Mouse (Mus musculus) liver, embryonic 12.5 days (tissue): Measurements from ENCODE around the gene Arih1. TPM values are rescaled to one million over a fixed set of nuclear protein-coding genes. Genes with fewer than 3 reads are reported as not detected.

Experiments
- ATAC-seq: fragments of 200-750 bp; cut with Nextera tagmentation; 2 replicates; pipeline ENCODE4 v1.8.0; 2017; ENCODE audit warnings: moderate number of reproducible peaks, mild to moderate bottlenecking, moderate library complexity
- H3K27ac ChIP-seq: fragments of 300-500 bp; sonication (generic); 2 replicates; pipeline ENCODE4 v1.5.1; 2016; ENCODE audit warnings: mild to moderate bottlenecking
- H3K27me3 ChIP-seq: fragments of 300-500 bp; sonication (generic); replicated peaks from 2 replicates; pipeline ENCODE4 v1.6.1; 2016; ENCODE audit warnings: mild to moderate bottlenecking, moderate library complexity
- H3K36me3 ChIP-seq: fragments of 300-500 bp; sonication (generic); 2 replicates; pipeline ENCODE4 v1.6.1; 2016; ENCODE audit warnings: mild to moderate bottlenecking, moderate library complexity
- H3K4me1 ChIP-seq: fragments of 300-500 bp; sonication (generic); 2 replicates; pipeline ENCODE4 v1.6.1; 2016
- H3K4me2 ChIP-seq: fragments of 300-500 bp; sonication (generic); 2 replicates; pipeline ENCODE4 v1.6.1; 2016; ENCODE audit warnings: mild to moderate bottlenecking, moderate library complexity
- H3K4me3 ChIP-seq: fragments of 300-500 bp; sonication (generic); 2 replicates; pipeline ENCODE4 v1.5.1; 2016; ENCODE audit warnings: mild to moderate bottlenecking, moderate library complexity
- H3K9ac ChIP-seq: fragments of 300-500 bp; sonication (generic); 2 replicates; pipeline ENCODE4 v1.6.1; 2016; ENCODE audit warnings: mild to moderate bottlenecking, moderate library complexity
- H3K9me3 ChIP-seq: fragments of 300-500 bp; sonication (generic); replicated peaks from 2 replicates; pipeline ENCODE4 v1.6.1; 2016; ENCODE audit warnings: mild to moderate bottlenecking, moderate library complexity
- WGBS: fragments of 180-500 bp; shearing (Covaris S2); methylation state at CpG from one replicate; pipeline ENCODE4 v1.1.7; 2016; ENCODE audit not compliant: insufficient replicate concordance; 5-methylcytosine and 5-hydroxymethylcytosine counted together
- polyA plus RNA-seq: library from polyadenylated mRNA; unstranded; fragments of >200 nt; fragmentation: Nextera tagmentation; extraction: Ambion mirVana; gene quantifications from 2 replicates; pipeline ENCODE4 v1.2.1, GENCODE M21; 2016

Gene Arih1
- polyA plus RNA-seq, 1 experiment from 2014 or later, result 15.9 TPM

- H3K27me3 ChIP-seq, result no peaks in the 10 kb centered on the region
- H3K4me2 ChIP-seq, result no peak overlapping the region
- no peak overlapping the region for H3K4me3 ChIP-seq
- no peak overlapping the region for H3K9ac ChIP-seq
- no peaks in the 10 kb centered on the region for H3K4me1 ChIP-seq
- no peak for ATAC-seq
- H3K27ac ChIP-seq, result no peak overlapping the region
- H3K36me3 ChIP-seq, result no peaks in the 10 kb centered on the region
- WGBS, result 37% methylated on average over 1 of the region's 1 CpGs
- no peaks in the 10 kb centered on the region for H3K9me3 ChIP-seq
Measured at GRCm38 (mm10) chr9:59508146-59508545, 21.7 kb upstream of the Arih1 start.

DNA sequence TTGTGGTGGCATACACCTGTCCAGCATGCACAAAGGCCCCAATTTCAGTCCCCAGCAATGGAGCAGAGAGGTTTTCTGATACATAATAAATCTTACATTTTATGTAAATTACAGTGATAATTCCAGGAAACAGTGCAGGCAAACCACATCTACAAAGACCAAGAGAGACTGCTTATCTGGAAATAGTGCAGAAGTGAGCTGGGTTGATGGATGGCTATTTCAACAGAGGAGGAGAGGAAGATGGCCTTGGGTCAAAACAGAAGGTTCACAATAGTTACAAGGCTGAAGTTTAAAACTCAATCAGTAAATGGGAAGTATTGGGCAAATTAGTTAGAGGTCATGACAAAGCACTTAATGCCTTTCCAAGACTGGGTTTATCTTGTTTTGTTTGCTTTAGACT, 913 bp upstream of the Arih1 start:
- Histone ChIP-seq H3K36me3 (no peaks in the 10 kb centered on the region), H3K27ac (peak overlapping the region; percentile 99), H3K4me3 (peak overlapping the region; percentile 99), H3K9ac (peak overlapping the region; percentile 92), H3K9me3 (no peaks in the 10 kb centered on the region), H3K4me2 (peak overlapping the region; percentile 79), H3K4me1 (peaks cover 28% of the 10 kb centered on the region), H3K27me3 (no peaks in the 10 kb centered on the region)
- no peak for ATAC-seq

- H3K27ac ChIP-seq, result peak overlapping the region; percentile 99
Measured at GRCm38 (mm10) chr9:59486076-59486518, 321 bp downstream of the Arih1 start.

DNA sequence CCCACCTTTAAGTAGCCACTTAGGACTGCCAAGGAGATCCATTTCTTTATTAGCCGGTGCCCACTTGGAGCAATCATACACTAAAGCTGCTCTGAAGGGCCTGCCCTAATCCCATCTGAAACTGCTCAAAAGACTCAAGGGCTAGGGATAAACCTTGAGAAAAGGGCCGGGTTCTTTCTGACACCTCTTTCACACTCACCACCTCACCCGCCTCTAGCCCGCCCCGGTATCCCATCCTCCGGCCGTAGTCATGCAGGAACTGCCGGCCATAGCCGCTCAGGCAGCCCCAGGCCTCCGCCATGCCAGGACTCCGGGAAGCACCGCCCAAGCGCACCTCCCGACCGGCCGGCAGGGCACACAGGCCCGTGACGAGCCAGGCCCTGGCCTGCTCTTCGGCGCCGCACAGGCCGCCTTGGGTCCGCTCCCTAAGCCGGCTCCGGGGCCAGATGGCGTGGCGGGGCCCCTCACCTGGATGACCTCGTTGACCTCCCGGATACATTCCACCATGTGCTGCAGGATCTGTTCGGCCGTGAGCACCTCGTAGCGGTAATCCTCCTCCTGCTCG, 825 bp downstream of the Arih1 start:
- WGBS, result under 1% methylated on average over 25 of the region's 34 CpGs
- peak overlapping the region; percentile 99 for H3K4me3 ChIP-seq
- peak overlapping the region; percentile 79 for H3K4me2 ChIP-seq
- peaks cover 41% of the 10 kb centered on the region for H3K4me1 ChIP-seq
- no peaks in the 10 kb centered on the region for H3K27me3 ChIP-seq
- H3K9ac ChIP-seq, result peak overlapping the region; percentile 92
- no peaks in the 10 kb centered on the region for H3K9me3 ChIP-seq
- ATAC-seq, result peak; percentile 62
- peaks cover 3% of the 10 kb centered on the region; the same call in 1 of the 2 replicates for H3K36me3 ChIP-seq
- peak overlapping the region; percentile 99 for H3K27ac ChIP-seq

More at GRCm38 (mm10) chr9:59486076-59486518, 321 bp downstream of the Arih1 start:
- H3K4me2 ChIP-seq, result peak overlapping the region; percentile 79
- H3K27me3 ChIP-seq, result no peaks in the 10 kb centered on the region
- peaks cover 38% of the 10 kb centered on the region for H3K4me1 ChIP-seq
- peak overlapping the region; percentile 99 for H3K4me3 ChIP-seq
- H3K9me3 ChIP-seq, result no peaks in the 10 kb centered on the region
- H3K36me3 ChIP-seq, result peaks cover 3% of the 10 kb centered on the region; the same call in 1 of the 2 replicates
- WGBS, result under 1% methylated on average over 60 of the region's 71 CpGs
- peak overlapping the region; percentile 92 for H3K9ac ChIP-seq
- peak; percentile 68 for ATAC-seq

- 8% methylated on average over 7 of the region's 7 CpGs for WGBS
- peak overlapping the region; percentile 79 for H3K4me2 ChIP-seq
- H3K4me1 ChIP-seq, result peaks cover 41% of the 10 kb centered on the region
- H3K27me3 ChIP-seq, result no peaks in the 10 kb centered on the region
- H3K36me3 ChIP-seq, result peaks cover 7% of the 10 kb centered on the region
- no peak for ATAC-seq
- H3K9ac ChIP-seq, result peak overlapping the region; percentile 92
- no peaks in the 10 kb centered on the region for H3K9me3 ChIP-seq
- peak overlapping the region; percentile 99 for H3K4me3 ChIP-seq
- peak overlapping the region; percentile 99; the same call in 1 of the 2 replicates for H3K27ac ChIP-seq
Measured at GRCm38 (mm10) chr9:59484760-59485159, 1.7 kb downstream of the Arih1 start.

- peaks cover 7% of the 10 kb centered on the region for H3K36me3 ChIP-seq
- no peak overlapping the region for H3K4me2 ChIP-seq
- peaks cover 44% of the 10 kb centered on the region for H3K4me1 ChIP-seq
- no peak overlapping the region for H3K4me3 ChIP-seq
- no peak overlapping the region for H3K9ac ChIP-seq
- no peaks in the 10 kb centered on the region for H3K9me3 ChIP-seq
- no peaks in the 10 kb centered on the region for H3K27me3 ChIP-seq
- H3K27ac ChIP-seq, result no peak overlapping the region
- ATAC-seq, result no peak
- 8% methylated on average over 1 of the region's 1 CpGs for WGBS
Measured at GRCm38 (mm10) chr9:59482419-59482818, 4.0 kb downstream of the Arih1 start.

DNA sequence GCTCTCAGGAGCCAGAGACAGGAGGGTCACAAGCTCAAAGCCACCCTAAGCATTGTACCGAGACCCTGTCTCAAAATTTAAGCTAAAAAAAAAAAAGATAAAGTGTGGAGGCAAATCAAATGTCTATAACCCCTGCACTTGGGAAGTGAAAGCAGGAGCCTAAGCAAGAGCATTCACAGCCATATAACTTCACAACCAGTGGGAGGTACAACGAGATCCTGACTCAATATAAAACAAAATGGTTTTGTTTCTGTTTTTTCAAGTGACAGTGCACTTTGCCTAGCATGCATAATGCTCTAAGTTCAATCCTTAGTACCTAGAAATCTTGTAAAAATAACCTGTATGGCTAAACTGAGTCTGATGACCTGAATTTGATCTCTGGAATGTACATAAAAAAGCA, 9.8 kb downstream of the Arih1 start:
- H3K4me1 ChIP-seq, result peaks cover 31% of the 10 kb centered on the region; the same call in 1 of the 2 replicates
- no peak for ATAC-seq
- no peaks in the 10 kb centered on the region for H3K27me3 ChIP-seq
- 78% methylated on average over 2 of the region's 2 CpGs for WGBS
- no peak overlapping the region for H3K27ac ChIP-seq
- peaks cover 35% of the 10 kb centered on the region for H3K36me3 ChIP-seq
- H3K9me3 ChIP-seq, result no peaks in the 10 kb centered on the region
- no peak overlapping the region for H3K9ac ChIP-seq
- H3K4me2 ChIP-seq, result no peak overlapping the region
- H3K4me3 ChIP-seq, result no peak overlapping the region

GRCm38 (mm10) chr9:59474838-59475237, 11.6 kb downstream of the Arih1 start:
- WGBS, result 38% methylated on average over 1 of the region's 1 CpGs
- H3K4me1 ChIP-seq, result peaks cover 32% of the 10 kb centered on the region
- no peaks in the 10 kb centered on the region for H3K9me3 ChIP-seq
- H3K36me3 ChIP-seq, result peaks cover 38% of the 10 kb centered on the region
- no peak for ATAC-seq
- H3K9ac ChIP-seq, result no peak overlapping the region
- no peak overlapping the region for H3K27ac ChIP-seq
- no peak overlapping the region for H3K4me3 ChIP-seq
- H3K27me3 ChIP-seq, result no peaks in the 10 kb centered on the region
- no peak overlapping the region for H3K4me2 ChIP-seq

DNA sequence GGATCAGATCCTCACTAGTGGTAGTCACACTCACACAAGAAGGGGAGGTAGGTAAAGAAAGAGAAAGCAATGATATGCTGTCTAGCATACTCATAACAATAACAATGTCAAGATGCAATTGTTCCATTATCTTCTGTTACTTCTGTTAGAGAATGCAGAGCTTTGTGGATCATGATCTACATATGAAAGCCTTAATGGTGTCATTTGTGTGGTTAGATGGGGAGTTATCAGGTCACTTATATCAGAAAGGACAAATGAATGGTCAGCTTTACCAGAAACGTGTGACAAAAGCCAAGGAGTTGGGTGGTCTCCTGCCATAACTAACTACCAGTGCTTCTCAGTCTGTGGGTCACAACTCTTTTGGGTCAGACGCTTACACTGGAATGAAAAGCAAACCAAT, 13.2 kb downstream of the Arih1 start:
- Histone ChIP-seq H3K4me2 (no peak overlapping the region), H3K4me3 (no peak overlapping the region), H3K9ac (no peak overlapping the region), H3K27me3 (no peaks in the 10 kb centered on the region), H3K36me3 (peaks cover 37% of the 10 kb centered on the region), H3K27ac (no peak overlapping the region), H3K4me1 (peaks cover 31% of the 10 kb centered on the region), H3K9me3 (no peaks in the 10 kb centered on the region)
- 71% methylated on average over 2 of the region's 2 CpGs for WGBS
- no peak for ATAC-seq

DNA sequence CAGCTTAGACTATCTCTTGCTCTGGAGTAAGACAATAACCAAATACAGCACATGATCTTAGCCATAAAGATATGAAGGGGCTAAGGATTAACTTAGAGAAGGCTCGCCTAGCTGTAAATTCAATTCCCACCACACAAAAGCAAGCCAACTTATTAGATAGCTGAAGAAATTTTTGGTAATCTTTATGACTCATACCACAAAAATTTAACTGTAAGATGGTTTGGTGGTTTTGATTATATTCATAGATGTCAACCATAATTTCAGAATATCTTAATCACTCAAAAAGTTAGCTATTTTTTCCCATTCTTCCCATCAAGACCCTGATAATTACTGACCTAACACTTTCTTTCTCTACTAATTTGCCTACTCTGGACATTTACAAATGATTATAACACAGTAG, 17.0 kb downstream of the Arih1 start:
- ATAC-seq, result no peak
- Histone ChIP-seq H3K27me3 (no peaks in the 10 kb centered on the region), H3K36me3 (peaks cover 25% of the 10 kb centered on the region), H3K9me3 (no peaks in the 10 kb centered on the region), H3K4me1 (peaks cover 14% of the 10 kb centered on the region), H3K27ac (no peak overlapping the region), H3K4me3 (no peak overlapping the region), H3K9ac (no peak overlapping the region), H3K4me2 (no peak overlapping the region)
- WGBS, result 65% methylated on average over 1 of the region's 1 CpGs

DNA sequence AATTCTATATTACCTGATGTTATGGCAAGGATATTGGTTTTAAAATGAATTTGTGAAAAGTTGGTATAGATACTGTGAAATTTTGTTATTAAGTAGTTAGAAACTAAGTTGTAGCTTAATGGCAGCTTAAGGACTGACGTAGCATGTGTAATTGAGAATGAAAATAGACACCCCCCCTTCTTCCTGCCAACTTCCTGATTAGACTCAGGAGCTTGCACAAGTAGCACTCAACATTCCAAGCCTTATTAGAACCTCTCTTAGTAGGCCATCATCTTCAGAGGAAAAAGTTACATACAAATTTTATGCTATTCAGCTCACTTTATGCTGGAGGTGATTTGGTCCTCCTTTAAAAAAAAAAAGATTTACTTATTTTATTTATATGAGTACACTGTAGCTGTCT, 22.1 kb downstream of the Arih1 start:
- Histone ChIP-seq H3K27ac (no peak overlapping the region), H3K27me3 (no peaks in the 10 kb centered on the region), H3K9ac (no peak overlapping the region), H3K4me3 (no peak overlapping the region), H3K9me3 (no peaks in the 10 kb centered on the region), H3K36me3 (peaks cover 4% of the 10 kb centered on the region; the same call in 1 of the 2 replicates), H3K4me1 (peaks cover 12% of the 10 kb centered on the region; the same call in 1 of the 2 replicates), H3K4me2 (no peak overlapping the region)
- ATAC-seq, result no peak
- 96% methylated on average over 1 of the region's 1 CpGs for whole genome bisulfite sequencing

DNA sequence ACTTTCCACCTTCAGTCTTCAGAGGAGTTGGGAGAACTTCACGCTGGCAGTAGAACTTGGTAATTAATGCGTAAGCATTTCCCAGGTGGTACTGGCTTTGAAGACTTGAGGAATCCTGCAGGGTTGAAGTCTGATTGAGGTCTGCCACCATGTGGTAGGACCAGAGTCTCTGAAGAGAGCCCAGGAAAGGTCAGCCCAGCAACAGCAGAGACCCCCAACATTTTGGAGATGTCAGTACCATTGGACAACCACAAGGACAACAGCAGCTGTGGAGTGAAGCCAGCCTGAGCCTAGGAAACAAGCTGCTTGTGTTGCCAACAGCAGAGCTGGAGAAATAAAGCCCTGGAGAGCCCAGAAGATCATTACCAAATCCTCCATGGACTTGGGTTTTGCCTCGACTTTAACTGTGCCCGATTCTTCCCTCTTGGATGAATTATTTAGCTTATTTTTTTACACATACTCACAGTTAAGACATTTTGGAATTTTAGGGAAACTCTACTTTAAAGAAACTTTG, 27.4 kb downstream of the Arih1 start:
- 70% methylated on average over 4 of the region's 4 CpGs for WGBS
- no peak overlapping the region for H3K9ac ChIP-seq
- no peak for ATAC-seq
- no peak overlapping the region for H3K4me2 ChIP-seq
- H3K4me3 ChIP-seq, result no peak overlapping the region
- no peak overlapping the region for H3K27ac ChIP-seq
- H3K27me3 ChIP-seq, result no peaks in the 10 kb centered on the region
- H3K36me3 ChIP-seq, result peaks cover 11% of the 10 kb centered on the region
- H3K9me3 ChIP-seq, result no peaks in the 10 kb centered on the region
- peaks cover 45% of the 10 kb centered on the region for H3K4me1 ChIP-seq
